Mouse (Mus musculus): ENCODE results near the gene Syt16.

The Syt16 gene

DNA sequence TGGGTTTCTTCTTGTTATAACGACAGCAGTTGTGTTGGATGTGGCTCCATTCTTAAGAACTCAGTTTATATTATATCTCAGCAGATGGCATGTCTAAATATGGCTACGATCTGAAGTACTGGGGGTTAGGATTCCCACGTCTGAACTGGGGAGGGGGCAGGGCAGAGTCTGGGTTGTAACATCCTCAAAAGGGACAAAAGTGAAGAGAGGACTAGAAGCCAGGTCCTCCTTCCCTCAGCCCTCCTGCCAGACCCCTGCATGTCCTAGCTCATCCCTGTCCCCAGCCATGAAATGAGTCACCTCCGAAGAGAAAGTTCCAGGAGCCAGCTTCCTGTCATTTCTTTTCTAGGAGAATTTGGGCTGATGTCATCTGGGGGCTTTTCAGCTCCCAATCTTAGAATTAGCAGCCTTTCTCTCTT lies 111.2 kb downstream of the Syt16 start:
- no peak for DNase-seq (ENCODE audit: low read depth)

DNA sequence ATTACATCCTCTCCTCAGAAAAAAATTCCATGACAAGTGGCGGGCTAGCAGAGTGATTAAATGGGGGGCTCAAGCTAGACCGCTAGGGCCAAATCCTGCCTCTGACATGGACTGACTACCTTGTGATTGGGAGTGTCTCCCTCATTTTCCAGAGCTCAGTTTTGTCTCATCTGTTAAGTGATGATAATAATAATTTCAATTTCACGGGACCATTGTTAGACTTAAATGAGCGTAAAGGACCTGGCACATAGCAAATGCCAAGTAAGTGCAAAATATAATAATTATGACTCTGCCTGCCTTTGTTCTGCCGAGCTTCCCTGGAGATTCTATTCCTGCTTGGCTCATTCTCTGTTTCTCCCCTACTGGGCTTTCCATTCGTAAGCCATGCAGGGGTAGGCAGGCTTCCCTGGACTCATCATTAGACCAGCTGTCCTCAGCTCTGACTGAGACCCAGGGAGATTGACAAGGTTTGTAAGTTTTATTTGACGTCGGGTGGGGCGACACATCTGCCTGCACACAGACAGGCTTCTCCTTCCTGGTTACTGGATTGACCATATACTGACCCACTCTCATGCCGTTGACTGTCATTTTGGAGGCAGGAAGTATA lies 112.1 kb downstream of the Syt16 start:
- no peak for DNase-seq (ENCODE audit: low read depth)

DNA sequence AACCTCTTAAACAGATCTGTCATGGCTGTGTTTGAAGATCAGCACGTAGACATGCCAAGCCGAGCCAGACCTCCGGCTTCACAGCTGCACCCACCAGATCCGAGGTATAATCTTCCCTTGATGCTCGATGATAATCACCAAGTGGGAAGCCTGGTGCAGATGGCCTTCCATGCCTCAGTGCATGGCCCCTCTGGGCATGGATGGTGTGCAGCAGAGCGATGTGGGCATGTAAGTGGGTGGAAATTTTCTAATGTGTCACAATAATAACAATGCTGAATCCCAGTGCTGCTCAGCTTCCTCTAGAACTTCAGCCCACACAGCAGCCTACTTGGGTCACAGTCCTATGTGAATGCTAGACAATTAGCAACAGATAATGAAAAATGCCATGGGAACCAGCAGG lies 119.4 kb downstream of the Syt16 start:
- no peak for DNase-seq (ENCODE audit: low read depth)

DNA sequence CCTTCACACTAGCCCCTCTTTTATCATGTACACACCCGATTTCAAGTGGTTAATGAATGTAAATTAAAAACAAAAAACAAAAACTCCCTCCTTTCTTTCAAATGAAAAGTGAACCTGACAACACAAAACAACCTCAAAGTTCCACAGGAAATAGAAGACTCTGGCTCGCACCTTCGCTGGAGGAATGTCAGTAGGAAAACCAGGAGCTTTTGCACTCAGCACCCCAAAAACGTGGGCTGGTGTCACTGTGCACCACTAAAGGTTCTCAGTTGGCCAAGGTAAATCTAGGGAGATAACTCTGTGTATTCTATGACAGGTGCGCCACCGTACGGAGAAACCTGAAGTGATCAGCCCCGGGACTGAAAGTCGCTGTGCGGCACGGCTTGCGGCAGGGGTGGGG lies 128.3 kb downstream of the Syt16 start:
- no peak for DNase-seq (ENCODE audit: low read depth)

DNA sequence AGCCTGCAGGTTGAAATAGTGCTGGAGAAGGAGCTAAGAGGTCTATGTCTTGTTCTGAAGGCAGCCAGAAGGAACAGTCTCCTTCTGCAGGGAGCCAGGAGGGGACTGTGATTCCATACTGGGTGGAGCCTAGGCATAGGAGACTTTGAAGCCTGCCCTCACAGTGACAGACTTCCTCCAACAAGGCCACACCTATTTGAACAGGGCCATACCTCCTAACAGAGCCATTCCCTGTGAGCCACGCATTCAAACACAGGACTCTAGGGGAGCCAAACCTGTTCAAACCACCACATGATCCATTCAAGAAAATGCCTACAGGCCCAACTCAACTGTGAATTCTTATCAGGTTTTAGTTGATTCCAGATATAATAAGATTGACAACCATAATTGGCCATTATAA lies 130.8 kb downstream of the Syt16 start:
- DNase-seq (ENCODE audit: low read depth): no peak

DNA sequence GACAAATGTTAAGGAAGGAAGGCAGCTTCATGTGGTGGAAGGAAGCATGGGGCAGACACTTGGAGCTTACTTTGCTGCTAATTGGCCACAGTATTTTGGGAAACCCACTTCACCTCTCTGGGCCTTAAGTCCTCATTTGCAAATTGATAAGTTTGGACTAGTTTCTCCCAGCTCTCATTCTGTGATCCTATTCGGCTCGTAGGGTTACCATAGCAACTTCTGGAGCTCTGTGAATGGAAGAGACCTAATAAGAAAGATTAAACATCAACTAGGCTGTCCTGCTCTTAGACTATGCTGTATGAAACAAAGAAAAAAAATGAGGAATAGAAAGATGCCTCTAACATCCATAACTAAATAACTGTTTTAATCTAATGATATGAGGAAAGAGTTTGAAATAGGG lies 134.3 kb downstream of the Syt16 start:
- no peak for DNase-seq (ENCODE audit: low read depth)

DNA sequence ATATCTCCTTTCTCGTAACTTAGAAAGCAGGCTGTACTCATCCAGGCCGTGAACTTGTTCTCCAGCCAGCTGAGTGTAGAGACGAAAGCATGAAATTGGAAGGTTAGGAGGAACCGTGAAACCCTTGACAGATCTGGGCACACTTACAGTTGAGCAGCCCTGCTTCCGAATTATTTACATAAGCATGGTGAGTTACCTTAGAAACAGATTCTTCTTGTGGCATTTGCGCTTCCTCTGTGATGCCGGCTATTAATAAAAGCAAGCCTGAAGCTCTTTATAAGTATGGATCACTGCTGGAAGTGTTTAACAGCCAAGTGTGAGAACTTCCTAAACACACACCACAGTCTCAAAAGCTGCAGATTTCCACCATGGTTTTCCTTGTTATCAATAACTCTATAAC lies 144.7 kb downstream of the Syt16 start:
- no peak for DNase-seq (ENCODE audit: low read depth)

DNA sequence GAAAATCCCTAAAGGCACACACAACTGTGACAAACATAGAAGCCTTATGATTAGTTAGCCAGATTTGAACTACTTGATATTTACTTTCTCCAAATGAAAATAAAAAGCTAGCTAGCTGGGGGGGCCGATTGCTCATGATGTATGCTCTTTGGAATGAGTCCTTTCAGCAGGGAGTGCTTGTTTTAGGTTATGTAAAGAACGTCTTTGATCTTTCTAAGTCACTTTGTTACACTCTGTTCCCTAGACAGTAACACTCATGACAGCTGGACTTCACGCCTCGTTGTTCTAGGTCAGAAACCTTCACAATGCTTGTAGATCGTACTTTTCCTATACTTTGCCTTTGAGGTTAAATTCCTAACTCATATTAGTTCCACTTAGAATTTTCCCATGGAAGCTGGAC lies 146.9 kb downstream of the Syt16 start:
- no peak for DNase-seq (ENCODE audit: low read depth)

DNA sequence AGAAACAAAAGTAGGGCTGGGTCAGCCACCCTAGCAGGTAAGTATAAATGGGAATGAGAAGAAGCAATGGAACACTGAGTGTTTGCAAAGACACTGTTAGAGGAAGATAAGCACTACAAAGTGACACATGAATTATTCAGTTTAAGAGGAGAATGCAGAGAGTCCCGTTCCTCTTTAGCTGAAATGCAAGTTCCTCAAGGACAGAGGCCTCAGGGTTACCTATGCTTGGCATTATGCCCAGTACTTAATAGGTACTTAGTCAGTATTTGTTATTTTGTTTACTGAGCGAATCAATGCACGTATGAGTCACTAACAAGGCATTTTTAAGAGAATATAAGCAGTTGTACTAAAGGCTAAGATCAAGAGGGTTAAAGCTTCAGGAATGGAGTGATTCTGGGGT lies 163.3 kb downstream of the Syt16 start:
- DNase-seq (ENCODE audit: low read depth): no peak

DNA sequence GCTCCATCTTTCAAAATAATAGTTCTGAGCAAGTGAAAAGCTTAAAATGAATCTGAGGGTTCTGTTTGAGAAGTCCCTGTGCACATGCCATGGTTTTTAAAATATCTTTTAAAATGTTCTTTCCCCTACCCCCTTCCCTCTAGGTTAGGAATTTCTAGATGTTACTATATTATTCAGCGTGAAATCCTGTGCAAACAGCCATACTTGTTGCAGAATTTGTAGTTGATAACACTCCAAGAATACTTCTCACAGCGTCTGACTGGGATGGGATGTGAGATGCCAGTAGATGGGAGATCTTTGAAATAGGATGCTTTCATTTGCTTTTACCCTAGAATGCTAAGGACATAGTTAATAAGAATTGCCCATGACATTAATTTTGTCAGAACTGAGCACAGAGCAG lies 165.6 kb downstream of the Syt16 start:
- no peak for DNase-seq (ENCODE audit: low read depth)

DNA sequence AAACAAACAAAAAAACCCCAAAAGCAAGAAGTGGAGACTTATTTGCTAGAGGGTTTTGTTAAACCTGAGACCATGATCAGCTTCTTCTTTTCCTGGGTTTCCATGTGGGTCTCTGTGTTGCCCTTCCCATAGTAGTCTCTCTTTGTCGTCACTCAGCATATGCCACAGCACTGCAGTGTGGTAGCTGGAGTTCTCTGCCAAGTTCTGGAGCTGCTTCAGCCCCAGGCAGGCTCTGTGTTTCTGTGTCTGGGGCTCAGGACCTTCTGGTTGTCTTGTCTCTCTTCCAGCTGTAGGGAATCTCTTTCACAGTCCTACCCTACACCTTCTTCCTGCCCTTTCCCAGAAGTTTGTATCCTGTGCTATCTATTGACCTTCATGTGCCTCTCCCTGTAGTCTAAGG lies 173.8 kb downstream of the Syt16 start:
- no peak for DNase-seq (ENCODE audit: low read depth)

DNA sequence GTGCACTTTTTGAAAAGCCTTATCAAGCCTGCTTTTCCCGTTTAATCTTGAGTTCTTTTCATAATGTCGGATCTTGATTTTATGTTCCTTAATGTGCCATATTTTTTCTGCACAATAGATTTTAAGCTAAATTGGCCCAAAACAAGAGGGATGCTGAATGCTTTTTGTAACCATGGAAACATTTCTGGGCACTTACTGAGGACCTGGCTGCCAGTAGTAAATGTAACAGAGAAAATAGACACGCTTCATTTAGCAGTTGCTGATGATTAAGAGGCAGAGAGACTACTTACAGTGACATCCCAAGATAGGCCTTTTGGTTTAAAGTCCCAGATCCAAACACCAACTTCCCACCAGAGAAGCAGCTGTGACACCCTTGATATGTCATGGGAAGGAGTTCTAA lies 176.4 kb downstream of the Syt16 start:
- no peak for DNase-seq (ENCODE audit: low read depth)

DNA sequence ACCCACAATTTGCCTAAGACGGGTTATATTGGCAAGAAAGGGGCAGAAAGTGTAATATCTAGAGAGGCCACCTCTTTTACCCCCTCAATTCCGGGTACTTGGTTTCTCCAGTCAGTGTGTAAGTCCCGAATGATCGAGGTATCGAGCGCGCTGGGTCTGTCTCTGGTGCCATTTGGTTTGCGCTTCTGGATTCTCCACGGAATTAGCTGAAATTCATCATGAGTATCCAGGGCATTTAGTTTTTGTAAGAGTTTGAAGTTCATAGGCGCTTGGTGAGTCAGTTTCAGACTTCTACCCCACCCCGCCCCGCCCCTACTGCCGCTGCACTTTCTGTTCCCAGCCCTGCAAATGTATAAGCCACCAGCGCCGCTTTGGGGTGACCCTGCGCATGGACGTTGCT lies 187.1 kb downstream of the Syt16 start:
- no peak for DNase-seq (ENCODE audit: low read depth)

DNA sequence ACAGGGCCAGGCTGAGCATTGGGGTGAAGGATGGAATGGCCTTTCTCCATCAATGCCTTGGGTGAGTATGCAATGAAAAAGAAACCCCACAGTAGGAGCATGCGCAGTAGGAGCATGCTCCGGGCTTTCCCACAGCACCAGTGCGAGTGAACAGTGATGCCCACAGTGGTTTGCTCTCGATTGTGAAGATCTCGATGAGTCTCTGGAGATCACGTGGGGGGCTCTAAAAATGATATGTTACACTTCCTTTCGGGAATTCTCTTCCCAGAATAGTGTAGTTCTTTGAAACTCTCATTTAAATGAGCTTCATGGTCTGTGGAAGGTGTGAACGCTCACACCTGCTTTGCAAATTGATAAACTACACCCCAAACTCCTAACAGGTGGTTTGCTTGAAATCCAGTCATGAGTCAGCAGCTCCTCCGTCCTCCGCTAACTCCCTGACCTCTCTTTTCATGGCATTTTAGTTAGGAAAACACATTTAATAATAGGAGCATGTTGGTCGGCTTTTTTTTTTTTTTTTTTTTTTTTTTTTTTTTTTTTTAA lies 190.9 kb downstream of the Syt16 start:
- no peak for DNase-seq (ENCODE audit: low read depth)

DNA sequence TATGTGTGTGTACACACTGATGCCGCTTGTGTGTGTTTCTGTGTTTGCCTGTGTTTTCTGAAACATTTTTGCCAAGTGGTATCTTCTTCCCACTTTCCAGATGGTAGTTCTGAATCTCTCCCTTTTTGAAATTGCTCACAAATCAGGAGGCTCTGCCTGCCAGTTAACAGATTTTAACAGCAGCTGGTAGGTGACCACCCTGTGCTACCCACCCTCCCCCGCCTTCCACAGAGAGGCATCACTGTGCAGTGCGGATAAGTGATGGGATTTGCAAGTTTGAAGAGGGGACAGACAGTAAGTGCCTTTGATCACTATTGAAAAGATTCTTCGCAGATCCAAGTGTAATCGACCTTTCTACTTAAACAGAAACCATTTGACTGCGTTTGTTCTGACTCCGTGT lies 191.4 kb downstream of the Syt16 start:
- DNase-seq (ENCODE audit: low read depth): no peak

DNA sequence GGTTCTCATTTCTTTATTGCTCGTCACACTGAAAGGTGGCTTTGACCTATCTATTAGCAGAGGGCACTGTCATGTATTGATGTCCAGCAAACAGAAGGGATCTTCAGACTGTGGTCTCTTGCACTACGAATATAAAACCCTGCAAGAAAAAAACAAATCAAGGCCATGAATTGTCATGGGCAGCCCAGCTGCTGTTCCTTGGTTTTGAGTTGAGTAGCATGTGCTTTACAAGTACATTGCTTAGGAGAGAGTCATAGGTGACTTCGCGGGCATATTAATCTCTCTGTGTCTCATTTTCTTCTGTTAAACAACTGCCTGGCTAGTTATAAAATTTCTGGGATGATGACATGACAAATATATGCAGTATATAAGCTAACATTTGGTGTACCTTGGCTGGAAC lies 192.4 kb downstream of the Syt16 start:
- no peak for DNase-seq (ENCODE audit: low read depth)

DNA sequence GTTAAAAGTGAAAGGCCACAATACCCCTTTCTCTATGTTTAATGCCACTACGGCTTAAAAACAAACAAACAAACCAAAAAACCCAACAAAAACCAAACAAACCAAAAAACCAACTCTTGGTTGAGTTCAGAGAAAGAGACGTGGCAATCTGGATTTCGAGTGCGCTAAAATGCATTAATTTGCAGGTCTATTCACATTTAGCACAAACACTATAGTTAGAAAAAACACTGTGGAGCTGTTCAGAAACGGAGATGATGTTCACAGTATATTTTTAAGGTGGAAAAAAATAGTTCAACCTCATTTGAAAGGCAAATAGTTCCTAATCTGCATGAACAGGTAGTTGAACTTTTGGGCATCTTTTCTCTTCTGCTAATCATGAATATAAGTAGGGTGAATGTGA lies 192.8 kb downstream of the Syt16 start:
- no peak for DNase-seq (ENCODE audit: low read depth)

DNA sequence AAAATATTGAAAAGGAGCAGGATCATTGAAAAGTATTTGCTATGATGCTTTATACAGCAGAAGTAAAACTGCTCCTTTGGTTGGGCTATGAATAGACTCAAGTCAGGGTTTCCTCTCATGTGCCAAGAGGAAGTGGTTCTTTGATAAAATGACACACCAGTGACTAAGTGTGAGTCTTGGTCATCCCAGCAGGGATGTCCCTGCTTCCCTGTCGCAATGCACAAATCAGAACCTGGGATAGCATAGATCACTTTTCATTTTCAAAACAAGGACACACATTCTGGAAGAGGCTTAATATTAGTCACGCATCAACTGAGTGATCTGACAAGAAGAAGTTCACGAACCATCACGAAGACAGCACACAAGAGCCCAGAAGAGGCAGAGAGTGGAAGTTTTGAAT lies 195.1 kb downstream of the Syt16 start:
- DNase-seq (ENCODE audit: low read depth): no peak

DNA sequence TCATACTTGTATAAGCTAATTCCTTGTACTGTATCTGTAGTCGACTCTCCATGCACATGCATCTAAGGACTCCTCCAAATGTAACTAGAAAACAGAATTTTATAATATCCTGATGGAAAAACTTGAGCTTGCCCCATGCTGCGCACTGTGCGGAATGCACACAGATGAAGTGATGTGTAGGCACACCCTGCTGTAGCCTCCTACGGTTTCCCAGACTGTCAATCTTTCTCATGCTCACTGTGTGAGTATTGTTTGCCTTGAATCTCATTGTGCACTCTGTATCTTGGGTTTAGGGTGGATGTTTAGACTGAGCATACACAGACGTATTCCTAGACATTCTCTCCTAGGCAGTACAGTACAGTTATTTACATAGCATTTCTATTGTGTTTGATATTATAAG lies 203.9 kb downstream of the Syt16 start:
- no peak for DNase-seq (ENCODE audit: low read depth)

DNA sequence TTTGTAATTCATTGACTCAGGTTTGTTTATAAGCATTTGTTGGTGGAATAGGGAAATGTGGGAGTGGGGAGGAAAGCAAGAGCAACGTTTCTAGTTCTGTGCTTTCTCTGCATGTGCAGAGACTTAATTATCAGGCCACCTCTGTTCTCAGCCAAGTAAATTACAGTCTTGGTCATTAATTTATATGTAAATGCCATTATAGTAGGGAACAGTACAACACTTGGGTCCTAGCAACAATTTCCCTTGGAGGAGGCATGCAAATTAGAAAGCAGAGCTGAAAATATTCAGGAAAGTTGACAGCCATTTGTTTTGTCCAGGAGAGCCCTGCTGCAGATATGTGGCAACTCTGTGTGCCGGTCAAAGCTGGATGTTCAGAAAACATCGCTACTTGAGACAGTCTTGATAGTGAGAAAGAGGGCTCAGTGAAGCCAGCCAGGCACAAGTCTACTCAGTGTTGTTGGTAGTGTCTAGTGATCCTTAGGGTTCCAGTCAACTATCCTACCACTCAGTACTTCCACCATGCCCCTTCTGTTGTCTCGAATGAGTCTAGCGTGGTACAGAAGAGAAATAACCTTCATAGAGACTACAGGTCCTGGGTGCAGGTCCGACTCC lies 205.1 kb downstream of the Syt16 start:
- no peak for DNase-seq (ENCODE audit: low read depth)

DNA sequence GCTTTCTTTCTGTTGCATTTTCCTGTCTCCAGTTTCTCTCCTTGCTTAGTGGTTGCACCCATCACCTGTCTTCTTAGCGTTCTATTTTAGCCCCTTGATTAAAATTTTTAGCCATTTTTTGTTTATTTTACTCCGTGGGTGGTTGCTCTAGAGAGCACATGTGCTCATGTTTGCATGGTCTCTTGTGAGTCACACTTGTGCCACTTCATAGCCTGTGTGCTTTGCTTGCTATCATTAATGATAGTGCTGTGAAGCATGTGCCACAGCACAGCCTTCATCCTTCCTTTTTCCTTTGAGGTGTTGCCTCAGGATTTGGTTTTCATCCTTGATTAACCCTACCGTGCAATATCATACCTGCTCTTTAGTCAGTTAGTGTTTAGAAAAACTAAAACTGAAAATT lies 214.7 kb downstream of the Syt16 start:
- no peak for DNase-seq (ENCODE audit: low read depth)

DNA sequence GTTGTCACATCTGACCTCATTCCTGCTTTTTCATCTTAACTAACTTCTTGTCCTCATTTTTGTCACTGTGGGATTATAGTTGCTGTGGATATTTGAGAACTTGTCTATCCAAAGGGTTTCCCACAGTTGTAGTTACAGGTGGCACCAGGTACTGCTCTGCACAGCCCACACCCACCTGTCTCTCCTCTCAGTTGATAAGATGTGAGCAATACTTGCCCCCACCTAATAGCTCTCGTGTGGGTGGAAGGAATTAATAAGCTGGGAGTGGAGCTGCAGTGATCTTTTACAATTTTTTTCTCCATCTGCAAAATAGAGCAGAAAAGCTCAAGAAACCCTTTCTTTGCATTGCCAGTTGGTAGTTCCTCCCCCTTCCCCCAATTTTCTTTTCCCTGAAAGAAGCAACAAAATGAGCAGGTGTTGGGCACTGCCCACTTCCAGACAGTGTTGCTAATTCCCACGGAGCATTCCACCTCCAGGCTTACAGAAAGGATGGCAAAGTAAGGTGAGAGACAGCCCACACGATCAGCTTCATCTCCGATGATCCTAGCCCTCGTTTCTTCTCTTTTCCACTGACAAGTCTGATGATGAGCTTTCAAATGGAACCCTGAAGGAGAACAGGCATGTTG lies 218.8 kb downstream of the Syt16 start:
- no peak for DNase-seq (ENCODE audit: low read depth)

DNA sequence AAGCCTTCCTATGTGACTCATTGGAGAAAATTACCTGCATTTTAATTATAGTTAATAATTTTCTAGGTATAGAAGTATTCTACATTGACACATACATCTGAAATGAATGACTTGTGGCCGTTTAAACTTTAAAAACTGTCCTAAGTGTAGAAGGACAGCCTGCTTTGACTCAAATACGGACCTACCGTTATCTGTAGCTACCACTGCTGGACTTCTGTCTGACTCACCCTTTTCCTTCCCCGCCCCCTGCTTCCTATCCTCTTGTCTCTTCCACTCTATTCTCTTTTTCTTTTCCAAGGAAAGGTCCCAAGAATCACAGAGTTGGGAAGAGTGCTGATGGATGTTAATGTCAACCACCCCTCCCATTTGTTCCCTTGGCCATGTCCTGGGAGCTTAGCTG lies 222.4 kb downstream of the Syt16 start:
- no peak for DNase-seq (ENCODE audit: low read depth)

DNA sequence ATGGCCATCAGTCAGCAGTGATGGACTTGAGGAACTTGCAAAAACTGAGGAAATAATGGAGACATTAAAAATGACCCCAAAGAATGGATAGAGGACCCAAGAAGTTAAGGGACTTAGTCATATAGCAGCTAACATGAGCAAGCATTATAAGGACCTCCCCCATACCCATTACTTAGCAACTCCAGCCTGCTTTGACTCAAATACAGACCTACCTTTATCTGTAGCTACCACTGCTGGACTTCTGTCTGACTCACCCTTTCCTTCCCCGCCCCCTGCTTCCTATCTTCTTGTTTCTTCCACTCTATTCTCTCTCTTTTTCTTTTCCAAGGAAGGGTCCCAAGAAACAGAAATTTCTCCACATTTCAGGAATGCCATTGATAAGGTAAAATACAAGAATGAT lies 223.2 kb downstream of the Syt16 start:
- DNase-seq (ENCODE audit: low read depth): no peak

All from induced T-regulatory cell, adult 2 months (primary cell).